Mouse (Mus musculus): ENCODE measurements at regions not wholly inside any gene's neighbourhood (a gene's known extent, or its start where the extent isn't known, plus 50 kb on each side); places are given as distances from the start of the nearest gene placed in this dataset.

DNA sequence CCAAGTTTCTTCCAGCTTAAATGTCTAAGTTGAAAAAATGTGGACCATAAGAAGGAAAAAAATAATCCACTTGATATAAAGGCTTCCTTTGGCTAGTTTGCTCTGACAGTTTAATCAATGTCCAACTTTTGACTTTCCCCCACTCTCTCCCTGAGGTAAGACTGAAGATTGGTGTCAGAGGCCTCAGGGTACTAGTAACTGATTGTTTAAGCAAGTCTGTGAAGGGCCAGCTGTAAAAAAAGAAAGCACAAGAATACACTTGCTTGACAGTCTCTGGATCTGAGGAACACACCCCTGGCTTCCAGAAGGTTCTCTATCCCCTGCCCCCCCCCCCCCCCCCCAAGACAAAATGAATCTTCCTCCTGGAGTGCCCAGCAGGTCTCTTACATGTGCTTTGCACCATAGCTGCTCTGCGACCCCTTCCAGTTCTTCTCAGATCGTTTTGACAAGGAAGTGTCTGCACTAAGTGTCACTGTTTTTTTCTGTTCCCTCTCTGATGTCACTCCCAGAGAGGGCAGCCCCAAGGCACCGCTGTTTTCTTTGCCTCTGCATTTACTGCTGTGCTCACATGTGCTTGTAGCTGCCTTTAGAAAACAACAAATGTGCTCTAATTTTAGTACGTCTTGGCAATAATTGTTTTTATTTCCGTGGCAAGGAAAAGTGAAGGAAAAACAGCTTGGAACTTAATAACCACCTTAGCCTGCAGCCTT, 462.1 kb upstream of the Nr2f2 start:
- DNase-seq: peak; percentile 30

GRCm38 (mm10) chr7:70826074-70826473, 459.5 kb upstream of the Nr2f2 start:
- DNase-seq: peak; percentile 26

DNA sequence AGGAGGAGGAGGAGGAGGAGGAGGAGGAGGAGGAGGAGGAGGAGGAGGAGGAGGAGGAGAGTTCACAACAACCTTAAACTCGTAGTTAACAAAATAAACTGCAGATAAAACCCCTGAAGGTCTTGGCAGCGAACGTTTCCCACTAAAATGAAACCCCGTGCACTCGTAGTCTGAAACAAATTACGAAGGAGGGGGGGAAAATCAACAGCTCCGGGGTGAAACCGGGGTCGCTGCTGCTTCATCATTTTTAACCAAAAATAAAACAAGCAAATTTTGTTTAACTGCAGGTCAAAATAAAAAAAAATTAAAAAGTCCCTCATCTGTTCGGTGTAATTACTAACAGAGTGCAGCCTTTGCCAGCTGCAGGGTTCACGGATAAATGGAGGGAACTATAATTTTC, 456.5 kb upstream of the Nr2f2 start:
- DNase-seq: peak; percentile 74

DNA sequence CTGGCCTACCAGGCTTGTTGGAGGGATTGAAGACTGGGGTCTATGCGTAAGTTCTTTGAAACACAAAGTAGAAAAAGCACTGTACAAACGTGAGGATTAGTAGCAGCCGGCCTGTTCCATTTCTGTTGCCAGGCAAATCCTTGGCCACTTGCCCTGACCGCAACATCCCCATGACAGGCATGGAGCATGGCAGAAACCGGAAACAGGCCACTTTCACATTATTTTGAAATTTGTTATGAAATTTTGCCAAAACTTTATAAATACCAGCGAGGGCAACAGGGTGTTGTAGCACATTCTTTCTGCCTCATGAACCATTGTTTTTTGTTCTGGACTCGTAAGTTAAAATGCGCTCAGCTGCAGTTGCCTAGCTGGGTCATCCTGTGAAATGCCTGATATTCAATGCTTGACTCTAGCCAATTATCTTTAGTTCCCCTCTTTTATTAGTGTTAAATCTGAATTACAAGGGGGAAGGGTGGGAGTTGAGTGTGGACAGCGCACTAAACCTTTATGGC, 455.8 kb upstream of the Nr2f2 start:
- peak; percentile 90 for DNase-seq

DNA sequence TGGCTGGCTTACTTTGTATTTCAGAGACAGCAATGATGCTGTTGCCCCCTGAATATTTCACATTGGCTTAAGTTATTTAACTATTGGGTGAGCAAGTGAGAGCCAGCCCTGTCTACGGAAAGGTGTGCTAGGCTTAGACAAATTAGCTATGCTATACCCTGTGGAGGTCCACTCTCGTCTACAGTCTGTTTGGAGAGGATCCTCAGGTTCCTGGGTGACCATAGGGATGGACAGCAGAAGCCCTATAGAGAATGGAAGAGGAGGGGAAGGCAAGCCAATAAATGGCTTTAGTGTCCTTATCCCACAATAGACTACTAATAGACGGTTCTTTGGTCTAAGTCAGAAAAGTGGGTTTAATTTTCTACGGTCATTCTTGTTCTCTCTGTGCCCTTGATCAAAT, 455.3 kb upstream of the Nr2f2 start:
- DNase-seq: no peak

GRCm38 (mm10) chr7:70817347-70817913, 450.9 kb upstream of the Nr2f2 start:
- DNase-seq: peak; percentile 29

GRCm38 (mm10) chr7:70814391-70814790, 447.9 kb upstream of the Nr2f2 start:
- DNase-seq: no peak

DNA sequence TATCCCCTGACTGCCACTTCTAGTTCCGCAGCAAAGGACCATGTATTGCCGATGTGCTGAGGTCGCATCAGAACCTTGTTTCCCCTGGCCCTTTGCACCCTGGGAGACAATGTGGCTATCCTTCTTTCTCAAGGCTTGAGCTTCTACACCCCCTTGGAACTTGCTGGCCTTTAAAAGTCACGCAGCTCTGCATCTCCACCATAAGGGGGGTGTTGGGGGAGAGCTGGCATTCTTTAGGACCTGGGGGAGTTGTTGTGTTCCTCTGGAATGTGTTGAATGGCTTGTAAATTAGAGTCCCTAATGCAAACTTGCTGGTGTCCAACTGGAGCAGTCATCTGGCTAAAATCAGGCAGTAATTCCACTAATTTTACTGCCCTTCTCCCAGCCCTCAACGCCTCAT, 446.6 kb upstream of the Nr2f2 start:
- DNase-seq: peak; percentile 57

GRCm38 (mm10) chr7:70810411-70811090, 444.0 kb upstream of the Nr2f2 start:
- no peak for DNase-seq

- DNase-seq: peak; percentile 41
These were observed 437.7 kb upstream of the Nr2f2 start for GRCm38 (mm10) chr7:70804281-70804680.

DNA sequence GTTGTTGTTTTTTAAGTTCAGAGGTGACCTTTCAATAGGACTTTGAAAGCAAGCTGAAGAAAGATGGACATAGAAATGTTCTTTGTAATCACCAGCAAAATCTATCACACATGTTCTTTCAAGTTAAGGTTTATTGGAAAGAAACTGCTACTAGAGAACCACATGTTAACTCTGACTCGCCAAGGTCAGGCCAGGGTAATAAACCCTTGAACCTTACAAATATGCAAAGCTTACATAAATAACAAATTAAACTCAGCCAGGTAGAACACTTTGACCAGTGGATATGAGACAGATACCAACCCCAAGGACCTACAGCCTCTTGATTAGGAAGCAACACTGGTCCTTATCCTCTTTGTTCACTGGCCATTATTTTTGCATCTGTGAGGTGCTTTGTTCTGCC, 433.4 kb upstream of the Nr2f2 start:
- no peak for DNase-seq

DNA sequence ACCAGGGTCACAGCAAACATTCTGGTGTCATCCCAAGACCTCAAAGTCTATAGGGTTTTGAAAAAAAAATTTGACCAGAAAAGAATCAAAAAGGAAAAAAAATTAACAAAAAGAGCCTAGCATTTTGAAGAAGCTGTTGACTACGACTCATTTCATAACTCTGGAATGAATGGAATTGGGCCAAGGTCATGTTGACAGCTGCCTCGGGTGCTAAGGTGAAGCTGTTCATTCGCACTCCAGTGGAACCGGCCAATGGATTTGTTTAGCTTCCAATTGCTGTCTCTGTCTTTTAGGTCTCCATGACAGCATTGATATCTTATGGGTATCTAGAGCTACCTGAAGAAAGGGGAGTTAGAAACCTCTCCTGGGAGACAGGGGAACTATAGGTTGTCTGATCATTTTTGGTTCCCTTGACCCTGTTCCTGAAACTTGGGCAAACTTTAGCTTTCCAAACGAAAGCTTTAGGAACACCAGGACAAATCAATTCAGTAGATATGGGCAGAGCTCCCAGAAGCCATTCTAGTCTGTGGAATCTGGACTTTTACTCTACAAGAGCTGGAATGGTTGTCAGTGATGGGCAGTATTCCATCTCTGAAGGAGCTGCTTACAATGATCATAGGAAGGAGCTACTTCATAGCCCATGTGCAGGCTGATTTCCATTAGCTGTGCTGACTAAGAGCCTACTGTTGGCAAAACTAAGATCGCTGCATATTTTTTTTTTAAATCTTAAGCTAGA, 432.7 kb upstream of the Nr2f2 start:
- DNase-seq: peak; percentile 45

DNA sequence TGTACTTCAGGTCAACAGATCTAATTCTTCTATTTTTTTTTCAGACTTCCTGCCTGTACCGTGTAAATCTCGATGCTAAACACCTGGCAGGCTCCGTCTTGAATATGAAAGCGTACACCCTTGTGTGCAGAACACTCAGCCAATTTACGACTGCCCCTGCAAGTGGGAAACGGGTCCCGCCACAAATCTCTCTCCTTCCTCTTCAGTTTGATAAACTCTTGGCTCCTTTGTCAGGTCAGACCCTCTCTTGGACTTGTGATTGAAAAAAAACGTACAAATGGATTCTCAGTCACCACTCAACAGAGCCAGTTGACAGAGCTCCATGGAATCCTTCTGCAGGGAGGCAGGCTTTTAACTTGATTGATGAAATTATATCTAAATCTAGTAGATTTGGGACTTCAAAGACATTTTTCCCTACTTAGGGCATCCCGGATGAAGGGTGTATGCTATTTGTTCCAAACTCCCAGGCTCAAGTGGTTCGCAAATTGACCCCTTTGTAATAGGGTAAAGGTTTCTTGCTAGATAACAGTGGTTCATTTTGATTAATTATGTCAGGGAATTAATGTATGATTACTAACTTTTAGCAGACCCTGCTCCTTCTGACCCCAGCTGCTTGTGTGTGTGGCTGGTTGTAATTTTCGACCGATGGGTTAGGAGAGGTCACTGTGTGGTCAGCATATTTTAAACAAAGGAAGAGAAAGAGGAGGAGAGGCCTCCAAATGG, 429.7 kb upstream of the Nr2f2 start:
- DNase-seq: peak; percentile 68

DNA sequence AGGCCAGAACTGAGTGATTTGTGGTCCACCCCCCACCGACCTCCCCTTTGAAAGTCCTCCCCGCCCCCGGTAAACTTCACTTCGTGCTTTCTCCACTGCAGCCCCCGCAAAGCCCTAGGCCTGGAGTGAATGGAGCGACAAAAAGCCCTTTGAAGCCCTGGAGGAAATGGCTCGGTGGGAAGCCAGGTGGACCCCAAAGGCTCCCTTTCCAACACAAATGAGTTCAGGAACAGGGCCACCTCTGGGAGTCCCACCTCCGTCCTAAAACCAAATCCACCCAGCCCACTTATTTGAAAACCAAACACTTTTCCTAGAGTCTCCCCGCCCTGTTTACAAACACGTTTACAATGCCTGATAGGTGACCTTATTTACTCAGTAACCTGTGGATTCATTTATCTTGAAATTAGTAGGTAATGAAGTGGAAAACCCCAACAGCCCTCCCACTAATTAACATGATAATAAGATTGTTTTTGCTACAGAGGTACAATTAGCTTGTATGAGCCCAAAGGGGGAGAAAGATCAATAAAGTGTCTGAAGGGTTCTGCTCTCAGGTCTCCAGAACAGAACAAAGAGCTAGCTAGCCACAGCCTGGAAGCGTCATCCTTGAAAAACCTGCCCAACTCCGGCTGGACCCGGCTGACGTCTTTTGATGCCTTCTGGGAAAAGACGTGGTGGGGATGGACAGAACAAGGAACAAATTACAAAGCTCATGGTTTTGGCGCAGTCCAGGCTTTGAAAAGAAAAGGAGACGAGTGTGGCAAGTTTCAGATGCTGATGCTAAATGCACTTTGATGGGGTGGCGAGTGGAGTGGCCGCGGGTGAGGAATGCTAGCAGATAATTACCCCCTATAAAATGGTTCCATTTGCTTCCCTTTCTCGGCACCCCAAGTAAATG, 422.6 kb upstream of the Nr2f2 start:
- peak; percentile 28 for DNase-seq

DNA sequence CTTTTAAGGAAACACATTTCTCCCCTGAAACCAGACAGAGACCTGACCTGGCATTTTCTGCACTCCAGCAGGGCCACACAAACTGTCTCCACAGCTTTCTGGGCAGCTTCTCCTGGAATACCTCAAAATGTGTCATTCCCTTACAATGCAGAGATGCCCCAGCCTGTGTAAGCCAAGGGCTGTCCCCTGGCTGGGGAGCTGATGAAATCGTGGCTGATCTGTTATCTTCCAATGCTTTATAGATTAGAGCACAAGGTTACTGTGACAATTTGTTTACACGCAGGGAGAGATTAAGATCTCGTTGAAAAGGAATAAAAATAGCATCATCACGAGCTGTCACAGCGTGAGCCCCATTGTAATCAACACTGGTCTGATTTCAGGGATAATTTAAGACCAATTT, 421.4 kb upstream of the Nr2f2 start:
- no peak for DNase-seq

- DNase-seq: no peak
These were observed 414.3 kb upstream of the Nr2f2 start for GRCm38 (mm10) chr7:70780742-70781332.

DNA sequence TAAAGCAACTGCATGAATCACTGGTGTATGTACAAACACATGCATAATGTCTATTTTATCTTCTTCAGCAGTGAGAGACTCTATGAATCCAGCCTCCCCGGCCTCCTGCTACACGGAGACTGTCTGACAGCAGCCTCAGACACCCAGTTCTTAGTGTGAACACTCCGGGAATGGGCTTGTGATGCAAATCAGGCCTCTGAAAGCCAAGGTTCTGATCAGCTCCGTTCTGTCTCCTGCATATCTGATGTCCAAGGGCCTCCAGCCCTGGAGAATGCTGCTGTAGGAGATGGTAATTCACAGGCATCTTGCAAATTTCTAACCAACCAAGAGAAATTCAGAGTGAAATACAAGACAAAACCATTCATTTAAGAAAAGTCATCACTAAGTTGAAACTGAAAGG, 411.2 kb upstream of the Nr2f2 start:
- no peak for DNase-seq

- no peak for DNase-seq
These were observed 403.1 kb upstream of the Nr2f2 start for GRCm38 (mm10) chr7:70769655-70770054.

- peak; percentile 16 for DNase-seq
These were observed 401.2 kb upstream of the Nr2f2 start for GRCm38 (mm10) chr7:70767697-70768096.

DNA sequence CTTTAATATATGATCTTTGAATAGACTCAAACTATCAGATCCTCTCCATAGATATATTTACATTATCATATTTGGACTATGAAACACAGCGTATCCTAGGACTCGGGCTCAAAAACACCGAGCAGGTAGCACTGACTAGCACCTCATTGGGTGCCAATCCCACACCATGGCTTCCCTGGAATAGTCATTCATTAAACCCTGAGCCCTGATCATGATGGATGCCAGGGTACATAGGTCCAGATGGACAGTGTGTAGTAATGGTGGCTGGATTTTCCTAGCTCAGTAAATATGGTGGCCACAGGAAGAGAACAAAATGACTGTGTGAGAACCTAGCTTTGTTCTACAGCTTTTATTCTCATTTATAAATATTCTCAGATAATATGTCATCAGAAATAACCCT, 390.1 kb upstream of the Nr2f2 start:
- no peak for DNase-seq

DNA sequence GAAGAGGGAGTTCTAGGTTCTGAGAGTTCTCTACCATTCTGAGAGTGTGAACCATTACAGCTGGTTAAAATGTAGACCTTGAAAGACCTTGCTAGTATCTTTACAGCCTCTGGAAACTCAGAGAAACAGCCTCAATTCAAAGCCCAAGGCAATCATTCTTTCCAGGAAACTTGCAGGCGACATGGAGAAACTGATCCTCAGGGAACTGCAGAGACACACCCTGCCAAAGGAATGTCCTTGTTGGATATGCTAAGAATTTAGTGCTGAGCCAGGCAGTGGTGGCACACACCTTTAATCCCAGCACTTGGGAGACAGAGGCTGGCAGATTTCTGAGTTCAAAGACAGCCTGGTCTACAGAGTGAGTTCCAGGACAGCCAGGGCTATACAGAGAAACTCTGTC, 388.3 kb upstream of the Nr2f2 start:
- no peak for DNase-seq

Data from kidney, postnatal 10 days (tissue).